In the genomic region with DNA sequence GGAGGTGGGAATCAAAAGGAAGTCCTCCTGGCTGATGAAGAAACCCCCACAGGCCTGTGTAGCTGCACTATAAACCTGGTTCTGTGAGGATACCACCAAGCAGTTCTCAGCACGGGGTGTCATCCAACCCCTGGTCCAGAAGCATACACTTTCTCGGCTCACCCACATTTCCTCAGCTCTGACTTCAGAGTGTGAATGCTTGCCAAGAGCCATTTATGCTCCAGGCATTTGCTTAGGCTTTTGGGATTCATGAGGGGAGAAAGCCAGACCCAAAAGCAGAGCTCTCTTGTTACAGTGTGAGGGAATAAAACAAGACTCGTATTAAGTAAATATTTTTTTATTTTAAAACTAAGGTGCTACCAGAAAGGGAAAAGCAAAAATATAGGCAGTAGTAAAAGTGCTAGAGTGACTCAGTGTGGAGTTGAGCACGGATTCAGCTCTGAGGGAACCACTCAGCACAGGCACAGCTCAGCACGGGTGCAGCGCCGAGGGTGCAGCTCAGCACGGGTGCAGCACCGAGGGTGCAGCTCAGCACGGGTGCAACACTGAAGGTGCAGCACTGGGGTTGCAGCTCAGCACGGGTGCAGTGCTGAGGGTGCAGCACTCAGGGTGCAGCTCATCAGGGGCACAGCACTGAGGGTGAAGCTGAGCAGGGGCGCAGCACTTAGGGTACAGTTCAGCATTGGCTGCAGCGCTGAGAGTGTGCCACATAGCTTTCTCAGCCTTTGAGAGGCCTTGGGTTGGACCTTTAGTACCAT, we compare ENCODE assay signal across 12 mouse cellular contexts.
DNase-seq lines count a peak whose midpoint lies in the region; ATAC-seq and TF ChIP-seq lines count a peak whose summit lies in the region.
"Had no signal": no experiment of that assay in that cellular context is flagged by ENCODE, and none has a peak within 500 bp of the region (broad histone marks: within the 10 kb centered on the region; RNA-seq: fewer than 3 reads in every experiment).

No protein-coding gene starts in this region.

- H3K27me3 ChIP-seq in heart, embryonic 15.5 days = no peaks in the 10 kb centered on the region
- H3K27me3 ChIP-seq in lung, postnatal 0 days (replicated peaks; ENCODE audit: insufficient read depth, low read length) = no peaks in the 10 kb centered on the region
- no peaks in the 10 kb centered on the region for H3K27me3 ChIP-seq in limb, embryonic 14.5 days (ENCODE audit: control insufficient read depth, insufficient read depth, low read length)
- H3K27me3 ChIP-seq: liver, embryonic 15.5 days had no signal

- H3K27ac ChIP-seq in heart, embryonic 15.5 days = no peak overlapping the region
- H3K27ac ChIP-seq in lung, postnatal 0 days (ENCODE audit: low read length) = no peak overlapping the region
- H3K27ac ChIP-seq in cortical plate, adult 2 months (ENCODE audit: insufficient read depth, low read length) = peak overlapping the region; percentile 85
- no peak overlapping the region; the same call in 1 of the 2 replicates for H3K27ac ChIP-seq in limb, embryonic 14.5 days (replicated peaks; ENCODE audit: low read depth, low read length)
- H3K27ac ChIP-seq: liver, embryonic 15.5 days had no signal

- TF ChIP-seq EP300 in lung, postnatal 0 days (IDR thresholded peaks at IDR 0.05) = no peak

- no peaks in the 10 kb centered on the region for H3K9me3 ChIP-seq in heart, embryonic 15.5 days (replicated peaks)
- H3K9me3 ChIP-seq in lung, postnatal 0 days (ENCODE audit: low read length) = no peaks in the 10 kb centered on the region
- H3K9me3 ChIP-seq in limb, embryonic 14.5 days (ENCODE audit: control insufficient read depth, low read length) = no peaks in the 10 kb centered on the region
- H3K9me3 ChIP-seq: liver, embryonic 15.5 days had no signal

- no peak for TF ChIP-seq CTCF in lung, postnatal 0 days (IDR thresholded peaks at IDR 0.05)
- no peak for TF ChIP-seq CTCF in cortical plate, adult 2 months (IDR thresholded peaks at IDR 0.05; ENCODE audit: extremely low read depth, insufficient read depth, low read length)

- WGBS in heart, embryonic 15.5 days = 67% methylated on average over 13 of the region's 13 CpGs
- 58% methylated on average over 13 of the region's 13 CpGs for WGBS in lung, postnatal 0 days
- WGBS in limb, embryonic 14.5 days = 57% methylated on average over 13 of the region's 13 CpGs

- no peak overlapping the region for H3K4me3 ChIP-seq in heart, embryonic 15.5 days
- no peak overlapping the region for H3K4me3 ChIP-seq in lung, postnatal 0 days (ENCODE audit: low read depth, low read length)
- H3K4me3 ChIP-seq in cortical plate, adult 2 months (ENCODE audit: insufficient read depth, low read length) = no peak overlapping the region
- H3K4me3 ChIP-seq in limb, embryonic 14.5 days (replicated peaks; ENCODE audit: low read length) = no peak overlapping the region
- H3K4me3 ChIP-seq: liver, embryonic 15.5 days had no signal

- H3K4me1 ChIP-seq in heart, embryonic 15.5 days (replicated peaks) = peaks cover 7% of the 10 kb centered on the region
- no peaks in the 10 kb centered on the region for H3K4me1 ChIP-seq in lung, postnatal 0 days (ENCODE audit: insufficient read depth, low read depth, low read length)
- peaks cover 6% of the 10 kb centered on the region; the same call in 1 of the 2 replicates for H3K4me1 ChIP-seq in cortical plate, adult 2 months (ENCODE audit: control insufficient read depth, insufficient read depth, low read length)
- H3K4me1 ChIP-seq in limb, embryonic 14.5 days (ENCODE audit: control insufficient read depth, insufficient read depth, low read length) = peaks cover 13% of the 10 kb centered on the region
- H3K4me1 ChIP-seq: liver, embryonic 15.5 days had no signal

- H3K36me3 ChIP-seq in heart, embryonic 15.5 days = no peaks in the 10 kb centered on the region
- H3K36me3 ChIP-seq in lung, postnatal 0 days (ENCODE audit: insufficient read depth, low read length) = no peaks in the 10 kb centered on the region
- H3K36me3 ChIP-seq in limb, embryonic 14.5 days (ENCODE audit: control insufficient read depth, insufficient read depth, low read length) = no peaks in the 10 kb centered on the region
- H3K36me3 ChIP-seq: liver, embryonic 15.5 days had no signal

- no peak for TF ChIP-seq POLR2A in cortical plate, adult 2 months (IDR thresholded peaks at IDR 0.05; ENCODE audit: extremely low read depth, insufficient read depth, low read length)
- no peak for TF ChIP-seq POLR2A in limb, embryonic 14.5 days (IDR thresholded peaks at IDR 0.05; ENCODE audit: borderline replicate concordance, extremely low read depth, insufficient read depth, insufficient read length)

- no peak overlapping the region for H3K4me2 ChIP-seq in heart, embryonic 15.5 days
- no peak overlapping the region for H3K4me2 ChIP-seq in lung, postnatal 0 days (replicated peaks; ENCODE audit: low read depth, low read length)
- H3K4me2 ChIP-seq in limb, embryonic 14.5 days (replicated peaks; ENCODE audit: low read depth, low read length, severe bottlenecking) = no peak overlapping the region
- H3K4me2 ChIP-seq: liver, embryonic 15.5 days had no signal

- H3K9ac ChIP-seq in heart, embryonic 15.5 days = no peak overlapping the region
- no peak overlapping the region for H3K9ac ChIP-seq in lung, postnatal 0 days (replicated peaks; ENCODE audit: low read depth)
- no peak overlapping the region for H3K9ac ChIP-seq in limb, embryonic 14.5 days (ENCODE audit: low read depth, low read length, severe bottlenecking)
- H3K9ac ChIP-seq: liver, embryonic 15.5 days had no signal

- DNase-seq in heart, adult 11 months = no peak
- no peak for DNase-seq in lung, postnatal 0 days (ENCODE audit: low spot score)
- DNase-seq in lung, postnatal 36 days = no peak
- DNase-seq in limb, embryonic 14.5 days (ENCODE audit: low spot score) = peak; percentile 66
- no peak for DNase-seq in adrenal gland, postnatal 36 days
- DNase-seq in cerebellum, adult 11-12 months = no peak
- DNase-seq: gastrocnemius, postnatal 14 days; heart, postnatal 4 days; thymus, postnatal 36 days had no signal

- 0 out of 2 replicates have a peak, but pooled peaks have one; percentile 14 for ATAC-seq in heart, embryonic 15.5 days (replicated peaks; ENCODE audit: insufficient number of reproducible peaks, insufficient read depth, low FRiP score, low read depth)
- ATAC-seq in lung, postnatal 0 days = peak; percentile 19; the same call in 1 of the 2 replicates
- peak; percentile 76 for ATAC-seq in limb, embryonic 14.5 days (ENCODE audit: low FRiP score, low read depth)

Comparison
In these comparisons a context has a peak if more than half of its experiments do, and no peak if none do; other contexts are left out.
1. ATAC-seq: peak in every context shown above with its lines; median percentile 76 in limb, embryonic 14.5 days; 19 in lung, postnatal 0 days; 14 in heart, embryonic 15.5 days.